Mouse (Mus musculus) midbrain, embryonic 16.5 days (tissue): ENCODE results near the gene Bdp1. TPM values are rescaled to one million over a fixed set of nuclear protein-coding genes. Genes with fewer than 3 reads are reported as not detected.

Experiments used
- ATAC-seq: fragments of 200-750 bp; cut with Nextera tagmentation; 2 replicates; pipeline ENCODE4 v1.8.0; 2017; ENCODE audit warnings: moderate TSS enrichment
- H3K27ac ChIP-seq: fragments of 300-500 bp; sonication (generic); 2 replicates; pipeline ENCODE4 v1.5.1; 2014; ENCODE audit warnings: mild to moderate bottlenecking, low read length, mixed read lengths
- H3K27me3 ChIP-seq: fragments of 300-500 bp; sonication (generic); 2 replicates; pipeline ENCODE4 v1.6.1; 2014; ENCODE audit warnings: low read depth, low read length, mixed read lengths; ENCODE audit not compliant: control insufficient read depth, insufficient read depth
- H3K36me3 ChIP-seq: fragments of 300-500 bp; sonication (generic); 2 replicates; pipeline ENCODE4 v1.6.1; 2014; ENCODE audit warnings: mild to moderate bottlenecking, low read length, moderate library complexity, mixed read lengths; ENCODE audit not compliant: control insufficient read depth, insufficient read depth
- H3K4me1 ChIP-seq: fragments of 300-500 bp; sonication (generic); 2 replicates; pipeline ENCODE4 v1.6.1; 2014; ENCODE audit warnings: mild to moderate bottlenecking, low read length, mixed read lengths; ENCODE audit not compliant: control insufficient read depth, insufficient read depth
- H3K4me2 ChIP-seq: fragments of 300-500 bp; sonication (generic); 2 replicates; pipeline ENCODE4 v1.6.1; 2014; ENCODE audit warnings: mild to moderate bottlenecking, low read length, mixed read lengths
- H3K4me3 ChIP-seq: fragments of 300-500 bp; sonication (generic); 2 replicates; pipeline ENCODE4 v1.5.1; 2014; ENCODE audit warnings: low read depth, mild to moderate bottlenecking, low read length, moderate library complexity, mixed read lengths
- H3K9ac ChIP-seq: fragments of 300-500 bp; sonication (generic); 2 replicates; pipeline ENCODE4 v1.6.1; 2014; ENCODE audit warnings: low read depth, low read length, mixed read lengths
- H3K9me3 ChIP-seq: fragments of 300-500 bp; sonication (generic); replicated peaks from 2 replicates; pipeline ENCODE4 v1.6.1; 2014; ENCODE audit warnings: mild to moderate bottlenecking, low read length, mixed read lengths; ENCODE audit not compliant: control insufficient read depth, poor library complexity, severe bottlenecking
- WGBS: fragments of 180-500 bp; shearing (Covaris S2); extraction: QIAGEN DNeasy Blood & Tissue Kit; methylation state at CpG from one replicate; pipeline ENCODE4 v1.1.7; 2014; 5-methylcytosine and 5-hydroxymethylcytosine counted together
- polyA plus RNA-seq: library from polyadenylated mRNA; unstranded; fragments of >200 nt; fragmentation: Nextera tagmentation; extraction: Ambion mirVana; gene quantifications from 2 replicates; pipeline ENCODE4 v1.2.1, GENCODE M21; 2015

Gene Bdp1
- polyA plus RNA-seq, 1 experiment from 2014 or later: 22.3 TPM

DNA sequence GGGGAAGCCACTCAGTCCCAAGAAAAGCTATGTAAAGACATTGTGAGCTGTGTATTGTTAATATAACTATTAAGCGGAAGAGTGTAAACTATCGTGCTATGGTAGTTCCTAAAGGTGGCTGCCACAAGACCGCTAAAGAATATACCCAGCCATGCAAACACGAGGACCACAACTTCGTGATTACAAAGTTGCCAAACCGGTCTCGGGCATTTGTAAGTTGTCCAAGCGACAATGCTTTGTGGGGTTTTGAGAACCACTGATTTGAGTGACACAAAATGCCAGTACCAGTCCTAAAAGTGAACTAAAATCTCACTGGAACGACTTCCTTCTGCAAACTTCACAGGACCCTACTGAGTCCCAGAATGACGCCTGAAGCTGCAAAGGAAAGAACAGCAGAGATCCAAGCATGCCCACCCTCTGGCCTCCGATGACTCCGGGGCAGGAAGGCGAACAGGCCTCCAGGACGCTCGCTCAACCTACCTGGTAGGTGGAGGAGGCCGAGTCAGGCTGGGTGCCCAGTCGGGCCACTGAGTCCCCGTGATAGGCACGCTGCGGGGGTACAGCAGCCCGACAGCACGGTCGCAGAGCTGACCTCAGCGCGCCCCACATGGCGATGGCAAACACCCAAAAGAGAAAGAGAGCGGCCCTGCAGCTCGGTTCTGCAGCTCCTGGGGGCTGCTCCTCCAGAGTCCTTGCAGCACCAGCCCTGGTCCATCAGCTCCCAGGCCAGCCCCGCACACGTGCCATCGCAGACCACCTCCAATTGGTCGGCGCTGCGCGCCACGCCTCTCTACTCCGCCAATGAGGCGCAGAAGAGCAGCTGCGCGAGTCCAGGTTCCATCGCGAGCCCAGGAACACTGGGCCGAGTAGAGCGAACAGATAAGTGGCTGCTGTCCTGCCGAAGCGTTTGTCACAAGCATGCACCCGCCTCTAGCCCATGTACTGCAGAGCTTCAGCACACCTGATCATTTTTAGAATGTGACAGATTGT is 88.7 kb downstream of the Bdp1 start, which contains the start of gene Mccc2:
TSS of gene Mccc2 (minus strand) at position 734 of the 990 bp plus-strand sequence.
- 5% methylated on average over 42 of the region's 47 CpGs for WGBS
- Histone ChIP-seq H3K4me3 (peak within 1 kb of the TSS; percentile 61), H3K36me3 (0 out of 2 replicates have a peak, but pooled peaks cover 2% of the 10 kb centered on the region), H3K4me2 (peak within 1 kb of the TSS; percentile 96), H3K9ac (peak within 1 kb of the TSS; percentile 70), H3K27me3 (no peaks in the 10 kb centered on the region), H3K9me3 (no peaks in the 10 kb centered on the region), H3K27ac (peak within 1 kb of the TSS; percentile 60), H3K4me1 (peaks cover 17% of the 10 kb centered on the region)
- ATAC-seq: peak; percentile 100

DNA sequence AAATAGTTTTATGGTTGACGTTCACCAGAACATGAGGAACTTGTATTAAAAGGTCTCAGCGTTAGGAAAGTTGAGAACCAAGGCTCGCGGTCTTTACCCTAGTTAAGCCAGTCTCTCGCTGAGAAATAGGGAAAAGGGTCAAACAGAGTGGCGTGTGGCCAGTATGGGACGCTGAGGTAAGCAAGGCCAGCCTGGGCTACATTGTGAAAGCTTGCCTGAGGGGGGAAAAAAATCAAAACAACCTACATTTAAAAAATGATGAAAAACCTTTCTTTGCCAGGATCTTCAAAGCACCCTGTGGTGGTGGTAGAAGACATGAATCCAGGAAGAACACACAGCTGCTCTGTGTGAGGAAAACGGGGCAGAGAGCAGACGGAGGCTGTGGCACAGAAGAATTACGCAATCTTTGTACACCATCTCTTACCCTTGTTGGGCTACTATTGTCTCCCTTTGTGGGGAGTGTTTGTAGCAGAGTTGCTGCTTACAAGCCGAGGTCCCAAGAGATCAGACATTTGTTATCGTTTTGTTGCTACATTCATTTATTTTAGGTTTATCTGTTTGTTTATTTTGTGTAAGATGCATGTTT is 97.9 kb downstream of the Bdp1 start:
- H3K27ac ChIP-seq: no peak overlapping the region
- H3K4me3 ChIP-seq: no peak overlapping the region
- no peak for ATAC-seq
- H3K9ac ChIP-seq: no peak overlapping the region
- H3K4me2 ChIP-seq: no peak overlapping the region
- H3K4me1 ChIP-seq: no peaks in the 10 kb centered on the region
- 91% methylated on average over 12 of the region's 12 CpGs for WGBS
- H3K9me3 ChIP-seq: no peaks in the 10 kb centered on the region
- H3K27me3 ChIP-seq: no peaks in the 10 kb centered on the region
- H3K36me3 ChIP-seq: no peaks in the 10 kb centered on the region

DNA sequence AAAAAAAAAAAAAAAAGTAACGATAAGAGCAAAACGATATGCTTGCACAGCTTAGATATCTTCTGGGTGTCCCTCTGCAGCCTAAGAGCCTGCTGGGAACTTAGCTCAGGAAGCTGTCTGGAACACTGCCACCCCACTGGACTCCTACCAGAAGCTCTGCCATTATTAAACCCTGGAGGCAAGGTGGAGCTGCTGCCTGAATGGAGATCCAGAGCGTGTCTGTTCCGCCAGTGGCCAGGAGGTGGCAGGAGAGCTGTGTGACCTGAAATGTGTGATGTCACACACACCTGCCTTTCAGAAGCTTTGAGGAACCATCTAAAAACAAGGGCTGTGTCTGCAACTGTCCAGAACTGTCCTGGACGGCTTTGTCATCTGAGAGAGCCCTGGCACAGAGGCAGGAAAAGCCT is 102.1 kb downstream of the Bdp1 start:
- Histone ChIP-seq H3K9me3 (no peaks in the 10 kb centered on the region), H3K9ac (no peak overlapping the region), H3K4me1 (no peaks in the 10 kb centered on the region), H3K4me3 (no peak overlapping the region), H3K27me3 (no peaks in the 10 kb centered on the region), H3K27ac (no peak overlapping the region), H3K4me2 (no peak overlapping the region), H3K36me3 (no peaks in the 10 kb centered on the region)
- peak; percentile 80 for ATAC-seq
- WGBS: 36% methylated on average over 4 of the region's 5 CpGs

DNA sequence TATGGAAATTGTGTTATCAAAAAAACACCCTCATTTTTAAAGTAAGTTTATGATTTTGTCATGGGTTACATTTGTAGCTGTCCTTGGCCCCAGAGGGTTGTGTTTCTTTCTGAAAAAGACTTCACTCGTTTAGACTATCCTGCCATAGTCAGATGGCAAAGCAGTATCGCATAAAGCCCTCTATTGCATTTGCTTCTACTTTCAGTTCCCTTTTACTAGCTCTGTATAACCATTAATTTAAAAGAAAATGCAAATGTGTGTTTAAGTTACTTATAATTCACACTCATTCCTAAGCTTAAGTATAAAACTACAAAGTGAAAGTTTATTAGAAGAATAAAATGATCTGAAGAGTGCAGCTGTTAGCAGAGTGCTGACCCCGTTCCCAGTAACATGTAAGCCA is 104.8 kb downstream of the Bdp1 start:
- H3K4me1 ChIP-seq: no peaks in the 10 kb centered on the region
- H3K4me2 ChIP-seq: no peak overlapping the region
- H3K27ac ChIP-seq: no peak overlapping the region
- WGBS: 96% methylated on average over 3 of the region's 3 CpGs
- H3K9me3 ChIP-seq: no peaks in the 10 kb centered on the region
- no peak overlapping the region for H3K9ac ChIP-seq
- ATAC-seq: no peak
- H3K36me3 ChIP-seq: no peaks in the 10 kb centered on the region
- no peak overlapping the region for H3K4me3 ChIP-seq
- H3K27me3 ChIP-seq: no peaks in the 10 kb centered on the region

DNA sequence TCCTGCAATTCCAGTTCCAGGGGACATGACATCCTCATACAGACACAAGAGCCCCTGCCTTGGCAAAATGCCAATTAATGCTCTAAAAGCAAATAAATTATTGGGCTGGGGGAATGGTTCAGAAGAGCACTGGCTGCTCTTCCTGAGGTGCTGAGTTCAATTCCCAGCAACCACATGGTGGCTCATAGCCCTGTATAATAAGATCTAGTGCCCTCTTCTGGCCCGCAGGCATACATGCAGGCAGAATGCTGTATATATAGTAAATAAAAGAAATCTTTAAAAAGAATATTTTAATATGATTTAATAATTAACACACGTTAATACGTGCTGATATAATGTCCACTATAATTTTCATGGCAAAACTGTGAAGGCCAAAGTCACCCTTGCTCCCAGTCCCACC is 105.8 kb downstream of the Bdp1 start:
- Histone ChIP-seq H3K4me3 (no peak overlapping the region), H3K9ac (no peak overlapping the region), H3K4me1 (no peaks in the 10 kb centered on the region), H3K27me3 (no peaks in the 10 kb centered on the region), H3K4me2 (no peak overlapping the region), H3K27ac (no peak overlapping the region), H3K36me3 (no peaks in the 10 kb centered on the region), H3K9me3 (no peaks in the 10 kb centered on the region)
- ATAC-seq: no peak
- WGBS: 83% methylated on average over 3 of the region's 3 CpGs

DNA sequence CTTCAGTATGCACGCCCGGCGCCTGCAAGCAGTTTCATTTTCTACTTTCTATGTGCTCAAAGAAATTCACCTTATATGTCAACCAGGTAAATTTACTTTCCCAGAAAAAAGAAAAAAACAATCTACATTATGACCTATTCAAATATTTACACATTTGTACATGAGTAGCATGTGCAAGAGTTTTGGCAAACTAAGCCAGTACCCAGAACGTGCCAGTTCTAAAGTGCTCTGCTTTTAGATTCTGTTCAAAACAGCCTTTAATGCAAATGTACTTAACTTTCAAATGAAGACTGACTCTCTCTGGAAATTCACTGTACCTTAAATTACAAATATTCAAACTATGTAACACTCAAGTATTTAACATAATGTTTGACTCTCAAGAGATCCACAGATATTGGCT is 114.3 kb downstream of the Bdp1 start:
- H3K9me3 ChIP-seq: no peaks in the 10 kb centered on the region

DNA sequence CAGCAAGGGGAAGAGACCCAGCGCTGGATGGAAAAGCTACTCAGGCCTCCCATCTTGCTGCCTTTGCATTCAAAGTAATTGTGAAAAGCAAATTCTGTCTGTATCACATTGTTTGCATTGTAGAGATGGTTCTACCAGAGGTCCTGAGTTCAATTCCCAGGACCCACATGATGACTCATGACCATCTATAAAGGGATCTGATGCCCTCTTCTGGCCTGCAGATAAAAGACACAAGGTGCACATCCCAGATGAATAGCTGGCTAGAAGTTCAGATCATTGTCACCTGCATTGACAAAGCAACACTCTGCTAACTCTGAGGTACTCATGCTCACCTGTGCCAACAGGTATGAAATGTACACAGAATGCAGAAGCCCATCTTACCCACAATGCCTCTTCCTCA is 120.5 kb downstream of the Bdp1 start:
- Histone ChIP-seq H3K4me1 (no peaks in the 10 kb centered on the region), H3K9me3 (no peaks in the 10 kb centered on the region), H3K27ac (no peak overlapping the region), H3K27me3 (no peaks in the 10 kb centered on the region), H3K36me3 (no peaks in the 10 kb centered on the region), H3K9ac (no peak overlapping the region), H3K4me3 (no peak overlapping the region), H3K4me2 (no peak overlapping the region)
- 79% methylated on average over 1 of the region's 1 CpGs for WGBS
- ATAC-seq: no peak

More for the DNA sequence above, 114.3 kb downstream of the Bdp1 start:
- Histone ChIP-seq H3K4me1 (no peaks in the 10 kb centered on the region), H3K36me3 (no peaks in the 10 kb centered on the region; the same call in 1 of the 2 replicates), H3K4me2 (no peak overlapping the region), H3K27ac (no peak overlapping the region), H3K9ac (no peak overlapping the region), H3K4me3 (no peak overlapping the region), H3K27me3 (no peaks in the 10 kb centered on the region)
- 94% methylated on average over 4 of the region's 4 CpGs for WGBS
- ATAC-seq: no peak

DNA sequence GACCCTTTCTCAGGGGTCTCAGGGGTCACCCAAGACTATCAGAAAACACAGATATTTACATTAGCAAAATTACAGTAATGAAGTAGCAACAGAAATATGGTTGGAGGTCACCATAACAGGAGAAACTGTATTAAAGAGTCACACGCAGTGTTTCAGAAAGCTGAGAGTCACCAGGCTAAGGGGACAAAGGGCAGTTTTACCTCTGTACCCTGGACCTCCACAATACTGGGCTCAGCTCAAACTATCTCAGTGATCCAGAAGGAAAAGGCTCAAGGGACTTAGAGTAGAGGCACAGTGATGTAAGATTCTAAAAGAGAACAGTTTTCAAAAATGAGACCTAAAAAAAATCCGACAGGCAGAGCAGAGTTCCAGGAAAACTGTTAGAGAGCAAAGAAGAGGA is 124.5 kb downstream of the Bdp1 start:
- Histone ChIP-seq H3K4me1 (no peaks in the 10 kb centered on the region), H3K9ac (no peak overlapping the region), H3K4me3 (no peak overlapping the region), H3K36me3 (0 out of 2 replicates have a peak, but pooled peaks cover 2% of the 10 kb centered on the region), H3K27ac (no peak overlapping the region), H3K4me2 (no peak overlapping the region), H3K9me3 (no peaks in the 10 kb centered on the region), H3K27me3 (no peaks in the 10 kb centered on the region)
- WGBS: 48% methylated on average over 2 of the region's 2 CpGs
- no peak for ATAC-seq

DNA sequence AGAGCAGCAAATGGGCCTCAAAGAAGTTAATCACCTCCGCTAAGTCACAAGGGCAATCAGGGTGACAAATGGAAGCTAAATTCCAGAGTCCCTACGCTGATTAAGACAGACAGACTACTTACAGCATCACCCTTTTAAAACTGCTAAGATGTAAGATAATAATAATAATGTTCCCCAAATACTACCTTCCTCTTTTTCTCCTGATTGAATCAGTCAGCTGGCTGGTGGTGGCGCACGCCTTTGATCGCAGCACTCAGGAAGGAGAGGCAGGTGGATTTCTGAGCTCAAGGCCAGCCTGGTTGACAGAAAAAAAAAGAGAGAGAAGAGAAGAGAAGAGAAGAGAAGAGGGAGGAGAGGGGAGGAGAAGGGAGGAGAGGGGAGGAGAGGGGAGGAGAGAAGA is 133.8 kb downstream of the Bdp1 start:
- Histone ChIP-seq H3K27me3 (no peaks in the 10 kb centered on the region), H3K4me1 (no peaks in the 10 kb centered on the region), H3K36me3 (no peaks in the 10 kb centered on the region; the same call in none of the 2 replicates), H3K27ac (no peak overlapping the region), H3K4me2 (no peak overlapping the region), H3K9me3 (no peaks in the 10 kb centered on the region), H3K4me3 (no peak overlapping the region), H3K9ac (no peak overlapping the region)
- ATAC-seq: no peak
- WGBS: 89% methylated on average over 2 of the region's 5 CpGs
